Mouse (Mus musculus): ENCODE measurements around the gene Tas1r3.

Tas1r3 gene

DNA sequence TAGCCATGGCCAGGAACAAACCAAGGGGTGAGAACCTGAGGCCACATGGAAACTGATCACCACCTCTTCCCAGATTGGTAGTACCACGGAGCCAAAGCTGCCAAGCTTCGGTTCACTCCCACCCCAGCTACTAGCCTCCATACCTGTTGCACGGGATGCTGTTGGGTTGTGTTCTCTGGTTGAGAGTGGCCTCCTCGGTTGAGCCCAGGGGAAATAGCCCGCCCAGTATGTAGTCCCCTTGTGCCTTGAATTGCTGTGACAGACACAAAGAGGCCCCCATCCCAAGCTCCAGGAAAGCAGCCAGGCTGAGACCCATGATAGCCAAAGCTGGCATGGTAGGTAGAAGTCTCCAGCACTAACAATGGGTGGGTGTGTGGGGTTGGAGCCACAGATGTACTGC, at the start of gene Tas1r3:
Tas1r3 (minus strand) TSS at position 362 of the 400 bp plus-strand sequence.
- DNase-seq (ENCODE audit: low spot score in 2 of 2): no peak

GRCm38 (mm10) chr4:155908751-155909150, 45.6 kb upstream of the Tas1r3 start:
- DNase-seq (ENCODE audit: low spot score in 2 of 2): no peak

GRCm38 (mm10) chr4:155908281-155908680, 45.1 kb upstream of the Tas1r3 start:
- DNase-seq (ENCODE audit: low spot score in 2 of 2): no peak

- no peak for DNase-seq (ENCODE audit: low spot score in 2 of 2)
These were observed 43.8 kb upstream of the Tas1r3 start for GRCm38 (mm10) chr4:155907003-155907402.

GRCm38 (mm10) chr4:155906125-155906524, 43.0 kb upstream of the Tas1r3 start:
- no peak for DNase-seq (ENCODE audit: low spot score in 2 of 2)

DNA sequence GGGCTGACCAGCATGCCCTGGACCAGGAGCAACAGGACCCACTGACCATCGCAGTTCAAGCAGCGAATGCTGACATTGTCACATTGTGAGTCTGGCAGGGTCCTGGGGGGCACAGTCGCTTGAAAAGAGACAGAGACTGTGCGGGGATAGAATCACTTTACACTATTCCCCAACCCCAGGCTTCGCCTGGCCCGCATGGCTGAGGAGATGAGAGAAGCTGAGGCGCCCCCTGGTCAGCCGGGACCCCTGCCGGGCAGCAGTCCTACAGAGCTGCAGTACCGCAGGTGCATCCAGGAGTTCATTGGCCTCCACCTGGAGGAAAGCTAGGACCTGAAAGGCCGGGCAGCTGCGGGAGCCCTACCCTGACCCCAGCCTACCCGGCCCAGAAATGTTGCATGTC, 42.5 kb upstream of the Tas1r3 start:
- DNase-seq (ENCODE audit: low spot score in 2 of 2): no peak

- no peak for DNase-seq (ENCODE audit: low spot score in 2 of 2)
These were observed 41.3 kb upstream of the Tas1r3 start for GRCm38 (mm10) chr4:155904318-155905102.

DNA sequence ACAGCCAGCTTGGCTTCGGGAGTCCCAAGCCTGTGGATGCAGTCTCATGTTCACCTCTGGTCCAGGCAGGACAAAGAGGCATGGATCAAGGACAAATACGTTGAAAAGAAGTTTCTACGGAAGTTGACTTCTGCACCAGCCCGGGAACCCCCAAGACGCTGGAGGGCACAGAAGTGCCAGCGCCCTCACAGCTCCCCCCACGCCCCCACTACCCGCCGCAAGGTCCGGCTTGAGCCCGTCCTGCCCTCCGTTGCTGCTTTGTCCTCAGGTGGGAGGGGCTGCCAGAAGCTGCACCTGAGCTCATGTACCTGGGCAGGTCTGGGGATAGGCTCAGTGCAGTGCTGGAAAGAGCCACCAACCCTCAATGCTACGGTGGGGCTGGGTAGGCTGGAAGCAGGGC, 40.1 kb upstream of the Tas1r3 start:
- no peak for DNase-seq (ENCODE audit: low spot score in 2 of 2)

DNA sequence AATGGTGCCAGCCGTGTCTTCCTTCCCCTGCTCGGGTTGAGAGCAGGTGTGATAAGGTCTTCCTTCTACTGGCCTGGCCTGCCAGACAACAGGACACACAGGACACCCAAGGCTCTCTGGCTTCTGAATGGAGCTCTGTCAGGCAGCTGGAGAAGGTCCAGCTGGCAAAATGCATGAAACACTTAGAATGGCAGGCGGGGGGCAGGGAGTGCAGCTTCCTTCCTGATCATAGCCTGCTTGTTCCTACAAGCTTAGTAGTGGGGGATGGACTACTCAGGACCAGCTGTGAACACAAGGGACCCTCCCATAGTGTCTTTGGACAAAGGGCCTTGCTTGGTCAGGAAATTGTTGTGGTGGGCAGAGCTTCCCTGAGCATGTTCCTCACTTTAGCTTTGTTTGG, 38.0 kb upstream of the Tas1r3 start:
- DNase-seq (ENCODE audit: low spot score in 2 of 2): no peak

DNA sequence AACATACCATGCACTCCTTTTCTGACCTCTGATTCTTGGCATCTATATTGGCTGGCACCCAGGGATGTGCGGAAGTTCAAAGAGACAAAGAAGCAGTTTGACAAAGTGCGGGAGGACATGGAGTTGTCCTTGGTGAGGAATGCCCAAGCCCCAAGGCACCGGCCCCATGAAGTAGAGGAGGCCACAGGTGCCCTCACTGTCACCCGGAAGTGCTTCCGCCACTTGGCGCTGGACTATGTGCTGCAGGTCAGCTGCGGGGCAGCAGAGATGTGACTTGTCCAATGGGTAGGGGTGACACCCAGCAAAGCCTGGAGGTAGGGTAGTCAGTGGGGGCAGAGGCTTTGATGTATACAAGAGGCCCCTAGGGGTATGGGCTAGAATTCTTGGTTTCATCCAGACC, 36.2 kb upstream of the Tas1r3 start:
- no peak for DNase-seq (ENCODE audit: low spot score in 2 of 2)

DNA sequence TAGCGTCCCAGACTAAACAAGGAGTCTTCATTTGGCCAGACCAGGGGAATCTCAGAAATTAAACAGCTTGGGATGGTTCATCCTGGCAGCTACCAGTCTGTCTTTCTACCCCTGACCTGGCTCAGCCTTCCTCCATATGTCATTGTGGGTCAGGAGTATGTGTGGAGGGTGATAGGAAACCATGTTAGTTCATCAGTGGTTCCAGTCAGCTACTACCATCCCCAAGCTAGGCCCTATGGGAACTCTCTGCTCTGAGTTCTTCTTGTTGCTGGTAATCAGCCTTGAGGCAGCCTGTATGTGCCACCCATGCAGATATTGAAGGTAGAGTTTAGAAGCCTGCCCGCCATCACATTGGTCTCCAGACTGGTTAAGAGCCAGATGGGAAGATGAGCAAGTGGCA, 35.2 kb upstream of the Tas1r3 start:
- DNase-seq (ENCODE audit: low spot score in 2 of 2): no peak

DNA sequence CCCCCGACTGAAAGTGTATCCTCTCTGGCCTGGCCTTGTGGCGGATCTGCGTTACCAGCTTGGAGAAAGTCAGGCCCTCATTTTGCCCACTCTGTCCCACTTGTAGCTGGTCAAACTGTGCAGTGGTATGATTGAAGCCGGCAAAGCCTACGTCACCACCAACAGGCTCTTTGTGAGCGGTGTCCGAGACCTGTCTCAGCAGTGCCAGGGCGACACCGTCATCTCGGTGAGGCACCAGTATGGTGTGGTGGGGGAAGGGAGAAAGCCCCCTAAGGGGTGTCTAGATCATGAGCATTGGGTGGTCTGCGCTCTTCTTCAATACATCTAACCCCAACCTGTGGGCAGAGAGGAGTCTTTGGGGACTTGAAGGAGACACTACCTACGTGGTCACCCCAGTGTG, 33.3 kb upstream of the Tas1r3 start:
- no peak for DNase-seq (ENCODE audit: low spot score in 2 of 2)

DNA sequence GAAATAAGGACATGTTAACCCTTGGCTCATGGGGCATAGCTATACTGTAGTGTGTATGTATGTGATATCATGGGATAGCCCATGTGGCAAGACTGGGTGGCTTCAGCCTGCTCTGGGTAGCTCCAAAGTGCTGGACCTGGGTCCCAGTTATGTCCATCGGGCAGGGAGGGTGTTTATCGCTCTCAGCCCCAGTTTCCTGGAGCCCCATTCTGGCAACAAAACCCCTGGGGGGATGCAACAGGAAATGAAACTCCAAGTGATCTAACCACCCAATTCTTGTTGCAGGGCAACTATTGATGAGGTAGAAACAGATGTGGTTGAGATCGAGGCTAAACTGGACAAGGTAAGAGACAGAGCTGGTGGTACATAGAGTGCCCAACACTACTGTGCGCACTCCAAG, 32.7 kb upstream of the Tas1r3 start:
- DNase-seq (ENCODE audit: low spot score in 2 of 2): no peak

DNA sequence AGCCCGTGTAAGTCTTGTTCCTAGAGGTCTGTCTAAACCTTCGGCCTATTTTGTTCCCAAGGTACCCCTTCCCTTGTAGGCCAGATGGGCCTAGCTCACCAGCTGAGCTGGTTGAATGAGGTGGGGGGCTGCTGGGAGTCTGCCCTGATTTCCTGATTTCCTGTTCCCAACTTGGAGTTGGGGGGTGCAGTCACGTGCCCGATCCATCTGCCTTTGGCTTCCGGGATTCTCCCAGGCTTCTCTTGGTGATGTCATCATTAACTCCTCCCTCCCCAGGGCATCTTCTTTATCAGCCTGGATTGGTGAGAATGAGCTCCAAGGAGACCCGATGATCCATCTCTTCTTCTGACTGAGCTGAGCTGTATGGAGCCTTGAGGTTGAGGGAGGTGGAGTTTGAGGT, 32.1 kb upstream of the Tas1r3 start:
- DNase-seq (ENCODE audit: low spot score in 2 of 2): peak in 1 of 2 experiments; percentile 42

- DNase-seq (ENCODE audit: low spot score in 2 of 2): peak; percentile 59 to 84
These were observed 31.2 kb upstream of the Tas1r3 start for GRCm38 (mm10) chr4:155894311-155894881.

DNA sequence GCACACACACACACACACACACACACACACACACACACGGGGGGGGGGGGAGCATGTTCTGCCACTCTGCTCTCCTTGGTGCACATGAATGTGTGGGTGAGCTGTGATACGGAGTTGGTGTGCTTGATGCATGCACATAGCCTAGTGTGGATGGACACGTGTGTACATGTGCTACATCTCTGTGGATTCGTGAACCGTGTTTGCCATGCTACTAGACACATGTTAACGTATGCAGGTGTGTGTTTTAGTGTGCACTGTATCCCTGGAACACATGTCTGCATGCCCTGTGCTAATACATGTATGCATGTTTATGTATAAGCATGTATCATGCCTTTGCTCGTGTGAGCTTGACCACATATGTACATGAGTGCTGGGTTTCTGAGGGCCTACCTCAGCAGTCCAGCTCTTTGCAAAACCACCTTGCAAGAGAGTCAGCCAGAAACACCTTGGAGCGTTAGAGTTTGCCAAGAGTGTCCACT, 30.1 kb upstream of the Tas1r3 start:
- no peak for DNase-seq (ENCODE audit: low spot score in 2 of 2)

DNA sequence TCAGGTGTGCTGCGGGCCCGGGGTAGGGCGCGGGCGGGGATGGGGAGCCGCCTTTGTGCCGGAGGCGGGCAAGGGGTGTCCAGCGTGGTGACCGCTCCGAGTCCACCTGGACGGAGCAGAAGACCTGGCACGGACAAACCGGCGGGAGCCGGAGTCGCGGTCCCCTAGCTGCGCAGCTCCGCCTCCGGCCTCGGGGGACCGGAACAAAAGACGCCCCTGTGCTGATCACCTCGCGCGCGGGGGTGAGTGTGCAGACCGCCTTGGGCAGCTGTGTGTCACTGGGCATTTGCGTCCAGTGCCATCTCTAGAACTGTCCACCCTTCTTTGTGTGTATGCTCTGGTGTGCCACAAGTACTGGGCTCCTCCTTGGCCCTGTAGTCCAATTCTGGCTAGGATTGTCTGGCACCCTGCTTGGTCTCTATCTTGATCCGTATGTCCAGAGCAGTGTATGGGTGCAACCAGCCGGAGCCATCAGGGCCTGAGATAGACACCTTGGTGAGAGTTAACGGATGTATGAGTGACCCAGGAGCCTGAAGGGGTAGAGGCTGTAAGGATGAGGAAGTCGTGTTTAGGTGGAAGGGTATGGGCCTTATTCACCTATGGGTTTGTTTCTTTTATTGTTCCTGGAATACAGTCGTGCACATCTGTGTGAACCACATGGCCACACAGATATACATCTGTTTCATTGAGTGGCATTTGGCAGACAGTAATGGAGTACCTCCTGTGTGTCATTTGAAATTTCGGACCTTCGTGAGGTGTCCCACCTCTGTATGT, 29.5 kb upstream of the Tas1r3 start:
- no peak for DNase-seq (ENCODE audit: low spot score in 2 of 2)

GRCm38 (mm10) chr4:155892017-155892416, 28.9 kb upstream of the Tas1r3 start:
- DNase-seq (ENCODE audit: low spot score in 2 of 2): peak; percentile 71 to 74

- peak; percentile 91 to 96 for DNase-seq (ENCODE audit: low spot score in 2 of 2)
These were observed 28.4 kb upstream of the Tas1r3 start, which contains the start of the genes Pusl1 and Acap3 for GRCm38 (mm10) chr4:155891551-155892001. Gene Pusl1 (minus strand): TSS chr4:155891781. Gene Acap3 (plus strand): TSS chr4:155891822.

DNA sequence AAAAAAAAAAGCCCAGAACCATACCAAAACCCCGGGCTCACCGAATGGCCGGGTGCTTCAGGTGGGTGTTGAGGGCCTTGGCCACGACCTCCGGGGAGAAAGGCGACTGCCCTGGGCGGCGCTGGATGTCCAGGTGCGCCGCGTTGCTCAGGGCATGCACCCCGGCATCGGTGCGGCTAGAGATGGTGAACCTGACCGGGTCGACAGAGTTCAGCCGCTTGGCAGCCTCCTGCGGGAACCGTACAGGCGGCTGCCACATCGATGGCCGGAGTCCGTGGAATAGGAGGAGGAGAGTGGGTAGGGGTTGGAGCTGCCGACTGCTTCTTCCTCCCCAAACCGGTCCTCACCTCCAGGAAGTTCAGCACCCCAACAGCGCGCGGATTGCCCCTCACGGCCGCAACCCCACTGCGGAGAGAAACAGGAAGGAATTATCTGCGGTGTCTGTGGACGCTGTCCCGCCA, 27.9 kb upstream of the Tas1r3 start:
- no peak for DNase-seq (ENCODE audit: low spot score in 2 of 2)

DNA sequence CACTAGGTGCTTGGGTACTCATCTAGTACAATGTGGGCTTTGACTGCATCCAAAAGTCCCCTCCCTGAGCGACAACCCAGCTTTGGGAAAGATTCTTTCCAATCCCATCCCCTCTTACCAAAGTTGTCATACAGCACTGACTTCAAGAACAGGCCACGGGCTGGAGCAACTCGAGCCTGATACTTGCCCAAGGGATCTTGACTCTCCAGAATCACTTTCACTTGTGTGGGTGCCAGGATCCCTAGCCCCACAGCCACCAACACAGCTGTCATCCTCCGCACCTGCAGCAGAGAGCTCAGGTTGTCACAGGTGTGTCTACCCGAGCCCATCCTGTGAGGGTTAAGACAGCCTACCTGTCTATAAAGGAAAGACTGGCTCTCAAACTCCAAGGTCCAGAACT, 26.2 kb upstream of the Tas1r3 start:
- no peak for DNase-seq (ENCODE audit: low spot score in 2 of 2)

DNA sequence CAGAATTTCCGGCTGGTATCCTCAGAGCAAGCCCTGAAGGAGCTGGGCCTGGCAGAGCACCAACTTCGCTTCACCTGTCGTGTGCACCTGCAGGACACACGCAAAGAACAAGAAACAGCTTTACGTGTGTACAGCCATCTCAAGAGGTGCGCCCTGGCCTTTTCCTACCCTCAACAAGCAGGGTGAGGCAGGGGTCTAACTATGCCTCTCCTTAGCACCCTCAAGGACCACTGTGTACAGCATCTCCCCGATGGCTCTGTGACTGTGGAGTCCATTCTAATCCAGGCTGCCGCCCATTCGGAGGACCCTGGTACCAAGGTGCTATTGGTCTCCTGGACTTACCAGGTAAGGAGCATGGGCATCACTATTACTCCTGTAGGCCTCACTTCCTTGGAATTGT, 25.0 kb upstream of the Tas1r3 start:
- DNase-seq (ENCODE audit: low spot score in 2 of 2): no peak
